Mouse (Mus musculus) forebrain, embryonic 16.5 days (tissue): ENCODE results near the gene Cyb5r1. TPM values are rescaled to one million over a fixed set of nuclear protein-coding genes. Genes with fewer than 3 reads are reported as not detected.

Experiments used
- polyA plus RNA-seq: library from polyadenylated mRNA; unstranded; fragments of >200 nt; fragmentation: Nextera tagmentation; extraction: Ambion mirVana; gene quantifications from 2 replicates; pipeline ENCODE4 v1.2.1, GENCODE M21; 2015

Cyb5r1 gene
- polyA plus RNA-seq, 1 experiment from 2014 or later, result 23.3 TPM

Other genes with a start within 250 kb of the Cyb5r1 start
- gene Chil1, start 223.4 kb upstream of the Cyb5r1 start, polyA plus RNA-seq, result 1.9 and 2.1 TPM in 2 replicates
- gene Mybph, start 212.1 kb upstream of the Cyb5r1 start, polyA plus RNA-seq, result 0.24 TPM in 1 of 2 replicates, not detected in the other
- gene Adora1, start 170.1 kb upstream of the Cyb5r1 start, polyA plus RNA-seq, result 21.3 and 21.5 TPM in 2 replicates
- gene Myog, start 115.6 kb upstream of the Cyb5r1 start, polyA plus RNA-seq, result 0.32 TPM in 1 of 2 replicates, not detected in the other
- gene Ppfia4, start 72.6 kb upstream of the Cyb5r1 start, polyA plus RNA-seq, result 11.1 and 16.4 TPM in 2 replicates
- gene Tmem183a, start 43.6 kb upstream of the Cyb5r1 start, polyA plus RNA-seq, result 150 and 151 TPM in 2 replicates
- gene 4933406M09Rik, start 19.6 kb upstream of the Cyb5r1 start, polyA plus RNA-seq, result not detected in 2 replicates
- gene Adipor1, start 9.8 kb downstream of the Cyb5r1 start, polyA plus RNA-seq, result 63.9 and 65.5 TPM in 2 replicates
- 42.5 and 44.6 TPM in 2 replicates for gene Klhl12, start 50.0 kb downstream of the Cyb5r1 start, polyA plus RNA-seq
- 63.0 and 63.7 TPM in 2 replicates for gene Rabif, start 89.1 kb downstream of the Cyb5r1 start, polyA plus RNA-seq
- not detected in 2 replicates for gene Mgat4e, start 144.1 kb downstream of the Cyb5r1 start, polyA plus RNA-seq
- 103 and 109 TPM in 2 replicates for gene Kdm5b, start 154.6 kb downstream of the Cyb5r1 start, polyA plus RNA-seq
- gene Syt2, start 241.1 kb downstream of the Cyb5r1 start, polyA plus RNA-seq, result 1.1 and 2.2 TPM in 2 replicates